Mouse (Mus musculus): Measurements from ENCODE around the gene Sec22b.

DNA sequence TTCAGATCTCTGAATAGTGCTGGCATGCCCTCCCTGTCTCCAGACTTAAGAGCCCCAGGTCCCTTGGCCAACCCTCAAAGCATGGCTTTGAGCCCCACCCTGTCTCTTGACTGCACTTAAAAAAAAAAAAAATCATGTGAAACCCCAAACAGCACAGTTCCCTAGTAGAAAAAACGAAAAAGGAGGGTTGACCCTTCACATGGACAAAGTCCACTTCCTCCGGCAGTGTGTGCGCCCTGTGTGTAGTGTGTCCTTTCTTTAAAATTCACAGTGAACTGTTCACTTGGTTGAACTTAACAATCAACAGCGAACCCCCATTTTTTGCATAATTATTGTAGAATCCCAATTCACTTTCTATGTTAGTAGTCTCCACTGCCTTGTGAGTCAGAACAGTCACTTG lies 34.3 kb upstream of the Sec22b start:
- TF ChIP-seq CTCF (conservative IDR thresholded peaks at IDR 0.05; ENCODE audit: insufficient read depth, insufficient read length, low read depth, low read length) (no peak), POLR2A (IDR thresholded peaks at IDR 0.05; ENCODE audit: low read depth, low read length) (no peak)

Measured in kidney, adult 2 months (tissue).